Mouse (Mus musculus): ENCODE data around the gene Dnajc15. TPM values are rescaled to one million over a fixed set of nuclear protein-coding genes. Genes with fewer than 3 reads are reported as not detected.
"Not testable (repeated sequence)": the region's sequence is repeated elsewhere in the genome, so short reads cannot be mapped to it uniquely, and the experiment has no call there.

Dnajc15 gene
- polyA plus RNA-seq, 1 experiment from 2014 or later: 99.9 TPM

- H3K9me3 ChIP-seq: 0 out of 2 replicates have a peak, but pooled peaks cover 2% of the 10 kb centered on the region
- no peaks in the 10 kb centered on the region for H3K4me1 ChIP-seq
Observed at GRCm38 (mm10) chr14:77886376-77886775, 11.5 kb upstream of the Dnajc15 start.

DNA sequence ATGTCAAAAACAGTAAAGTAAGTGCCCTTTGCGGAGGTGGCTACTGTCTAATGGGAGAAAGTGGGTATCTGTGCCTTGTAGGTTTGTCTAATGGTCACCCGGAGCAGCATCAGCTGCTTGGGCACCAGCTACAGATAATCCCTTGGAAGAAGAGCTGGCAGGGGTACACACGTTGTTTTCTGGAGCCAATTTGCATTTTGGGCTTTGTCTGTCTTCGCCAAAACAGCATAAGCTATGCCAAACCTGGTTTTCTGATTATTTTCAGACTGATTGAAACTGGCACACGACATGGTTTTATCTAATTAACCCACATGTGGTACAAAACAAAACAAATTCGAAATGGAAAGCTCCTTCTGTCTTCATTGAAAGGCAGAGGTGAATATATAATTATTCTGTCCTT is 7.7 kb upstream of the Dnajc15 start:
- Histone ChIP-seq H3K9ac (no peak overlapping the region), H3K4me2 (replicated peaks) (no peak overlapping the region), H3K36me3 (no peaks in the 10 kb centered on the region), H3K4me3 (no peak overlapping the region), H3K9me3 (no peaks in the 10 kb centered on the region), H3K4me1 (no peaks in the 10 kb centered on the region), H3K27me3 (no peaks in the 10 kb centered on the region), H3K27ac (no peak overlapping the region)
- no peak for ATAC-seq (ENCODE audit: low FRiP score, low read depth)
- WGBS: 79% methylated on average over 6 of the region's 6 CpGs

More at GRCm38 (mm10) chr14:77886376-77886775, 11.5 kb upstream of the Dnajc15 start:
- Histone ChIP-seq H3K27ac (no peak overlapping the region), H3K27me3 (no peaks in the 10 kb centered on the region), H3K9ac (no peak overlapping the region), H3K4me2 (replicated peaks) (no peak overlapping the region), H3K4me3 (no peak overlapping the region), H3K36me3 (no peaks in the 10 kb centered on the region)
- ATAC-seq (ENCODE audit: low FRiP score, low read depth): no peak
- WGBS: 85% methylated on average over 3 of the region's 3 CpGs

DNA sequence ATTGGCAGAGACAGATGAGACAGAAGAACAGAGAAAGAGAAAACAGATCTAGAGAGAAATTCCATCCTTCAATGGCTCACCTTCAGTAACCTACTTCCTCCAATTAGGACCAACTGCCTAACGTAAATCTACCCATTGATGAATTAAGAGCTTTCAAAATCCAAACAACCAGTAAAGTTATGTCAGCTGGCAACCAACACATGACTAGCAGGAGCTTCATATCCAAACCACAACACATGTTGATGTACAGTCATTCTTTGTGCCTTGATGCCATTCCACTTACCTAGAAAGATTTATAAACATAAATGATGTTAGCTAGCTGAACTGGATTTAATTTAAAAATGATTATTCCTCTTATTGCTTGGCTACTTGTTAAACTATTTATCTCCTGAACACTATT is 7.1 kb upstream of the Dnajc15 start:
- WGBS: 64% methylated on average over 1 of the region's 1 CpGs
- Histone ChIP-seq H3K9ac (no peak overlapping the region), H3K36me3 (no peaks in the 10 kb centered on the region), H3K9me3 (no peaks in the 10 kb centered on the region), H3K4me2 (replicated peaks) (no peak overlapping the region), H3K4me1 (no peaks in the 10 kb centered on the region), H3K4me3 (no peak overlapping the region), H3K27me3 (no peaks in the 10 kb centered on the region), H3K27ac (no peak overlapping the region)
- ATAC-seq (ENCODE audit: low FRiP score, low read depth): no peak

DNA sequence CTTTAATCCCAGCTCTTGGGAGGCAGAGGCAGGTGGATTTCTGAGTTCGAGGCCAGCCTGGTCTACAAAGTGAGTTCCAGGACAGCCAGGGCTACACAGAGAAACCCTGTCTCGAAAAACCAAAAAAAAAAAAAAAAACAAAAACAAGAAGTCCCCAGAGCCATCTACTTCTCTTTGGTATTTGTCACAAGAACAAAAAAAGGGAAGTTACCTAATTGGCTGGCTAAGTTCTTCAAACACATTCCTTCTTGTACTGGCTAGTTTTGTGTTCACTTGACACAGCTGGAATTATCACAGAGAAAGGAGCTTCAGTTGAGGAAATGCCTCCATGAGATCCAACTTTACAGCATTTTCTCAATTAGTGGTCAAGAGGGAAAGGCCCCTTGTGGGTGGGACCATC is 3.0 kb upstream of the Dnajc15 start:
- H3K36me3 ChIP-seq; H3K27ac ChIP-seq; H3K9me3 ChIP-seq; H3K4me3 ChIP-seq; ATAC-seq (ENCODE audit: low FRiP score, low read depth); H3K27me3 ChIP-seq; H3K4me2 ChIP-seq (replicated peaks); H3K9ac ChIP-seq; H3K4me1 ChIP-seq: not testable (repeated sequence)
- 71% methylated on average over 2 of the region's 2 CpGs for WGBS

GRCm38 (mm10) chr14:77876199-77876598 is 1.3 kb upstream of the Dnajc15 start:
- ATAC-seq (ENCODE audit: low FRiP score, low read depth): no peak
- H3K9ac ChIP-seq: no peak overlapping the region
- H3K4me3 ChIP-seq: no peak overlapping the region
- H3K27me3 ChIP-seq: no peaks in the 10 kb centered on the region
- no peak overlapping the region for H3K27ac ChIP-seq
- H3K9me3 ChIP-seq: no peaks in the 10 kb centered on the region
- 77% methylated on average over 1 of the region's 1 CpGs for WGBS
- H3K36me3 ChIP-seq: no peaks in the 10 kb centered on the region; the same call in 1 of the 2 replicates
- peaks cover 3% of the 10 kb centered on the region; the same call in 1 of the 2 replicates for H3K4me1 ChIP-seq
- no peak overlapping the region for H3K4me2 ChIP-seq (replicated peaks)

- H3K4me3 ChIP-seq: no peak overlapping the region
- no peak for ATAC-seq (ENCODE audit: low FRiP score, low read depth)
- H3K27me3 ChIP-seq: no peaks in the 10 kb centered on the region
- no peaks in the 10 kb centered on the region for H3K9me3 ChIP-seq
- peaks cover 3% of the 10 kb centered on the region; the same call in 1 of the 2 replicates for H3K4me1 ChIP-seq
- H3K4me2 ChIP-seq (replicated peaks): no peak overlapping the region
- H3K36me3 ChIP-seq: no peaks in the 10 kb centered on the region; the same call in 1 of the 2 replicates
- H3K27ac ChIP-seq: no peak overlapping the region
- WGBS: 89% methylated on average over 6 of the region's 6 CpGs
- H3K9ac ChIP-seq: no peak overlapping the region
Observed at GRCm38 (mm10) chr14:77871380-77871975, 3.4 kb downstream of the Dnajc15 start.

DNA sequence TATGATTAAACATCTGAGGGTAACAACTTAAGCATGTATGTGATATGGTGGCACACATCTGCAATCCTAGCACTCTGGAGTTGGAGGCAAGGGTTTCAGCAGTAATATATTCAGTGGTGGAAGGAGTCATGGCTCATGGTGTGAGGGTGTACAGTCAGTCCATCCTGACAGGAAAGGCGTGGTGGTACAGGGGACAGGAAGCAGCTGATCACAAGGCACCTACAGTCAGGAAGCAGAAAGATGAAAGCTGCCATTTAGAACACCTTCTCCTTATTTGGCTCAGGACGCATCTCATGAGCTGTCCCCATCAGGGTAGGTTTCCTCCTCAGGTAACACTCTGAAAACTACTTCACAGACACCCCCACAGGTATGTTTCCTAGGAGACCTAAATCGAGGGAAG is 4.0 kb downstream of the Dnajc15 start:
- Histone ChIP-seq H3K36me3 (no peaks in the 10 kb centered on the region; the same call in 1 of the 2 replicates), H3K4me2 (replicated peaks) (no peak overlapping the region), H3K27me3 (no peaks in the 10 kb centered on the region), H3K9me3 (no peaks in the 10 kb centered on the region), H3K27ac (no peak overlapping the region), H3K9ac (no peak overlapping the region), H3K4me1 (peaks cover 3% of the 10 kb centered on the region; the same call in 1 of the 2 replicates), H3K4me3 (no peak overlapping the region)
- WGBS: 88% methylated on average over 3 of the region's 3 CpGs
- no peak for ATAC-seq (ENCODE audit: low FRiP score, low read depth)

GRCm38 (mm10) chr14:77867601-77868000 is 7.3 kb downstream of the Dnajc15 start:
- ATAC-seq (ENCODE audit: low FRiP score, low read depth): no peak
- H3K4me1 ChIP-seq: no peaks in the 10 kb centered on the region
- no peak overlapping the region for H3K4me2 ChIP-seq (replicated peaks)
- no peaks in the 10 kb centered on the region for H3K27me3 ChIP-seq
- no peak overlapping the region for H3K9ac ChIP-seq
- WGBS: 95% methylated on average over 5 of the region's 5 CpGs
- H3K36me3 ChIP-seq: no peaks in the 10 kb centered on the region; the same call in 1 of the 2 replicates
- H3K4me3 ChIP-seq: no peak overlapping the region
- H3K27ac ChIP-seq: no peak overlapping the region
- no peaks in the 10 kb centered on the region for H3K9me3 ChIP-seq

DNA sequence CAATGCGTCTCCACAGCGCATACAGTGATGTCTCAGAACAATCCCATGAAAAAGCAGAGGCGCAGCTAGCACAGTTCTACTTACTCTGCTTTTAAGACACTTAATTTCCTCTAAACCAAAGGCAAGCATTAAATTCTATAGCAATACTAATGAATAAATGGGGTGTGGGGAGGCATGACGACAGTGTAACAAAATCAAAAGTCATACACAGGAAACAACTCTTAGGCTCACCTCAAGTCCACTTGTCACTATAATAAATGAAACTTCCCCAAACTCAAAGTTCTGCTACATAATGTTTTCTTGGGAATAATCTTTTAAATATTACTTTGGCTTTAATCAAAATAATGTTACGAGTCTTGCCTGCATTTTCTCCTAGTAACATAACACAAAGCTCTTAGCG is 10.4 kb downstream of the Dnajc15 start:
- H3K4me1 ChIP-seq: no peaks in the 10 kb centered on the region
- H3K4me2 ChIP-seq (replicated peaks): no peak overlapping the region
- H3K9me3 ChIP-seq: no peaks in the 10 kb centered on the region
- no peak overlapping the region for H3K27ac ChIP-seq
- 80% methylated on average over 6 of the region's 6 CpGs for WGBS
- H3K9ac ChIP-seq: no peak overlapping the region
- no peaks in the 10 kb centered on the region for H3K27me3 ChIP-seq
- no peak overlapping the region for H3K4me3 ChIP-seq
- ATAC-seq (ENCODE audit: low FRiP score, low read depth): no peak
- H3K36me3 ChIP-seq: peaks cover 2% of the 10 kb centered on the region; the same call in 1 of the 2 replicates

DNA sequence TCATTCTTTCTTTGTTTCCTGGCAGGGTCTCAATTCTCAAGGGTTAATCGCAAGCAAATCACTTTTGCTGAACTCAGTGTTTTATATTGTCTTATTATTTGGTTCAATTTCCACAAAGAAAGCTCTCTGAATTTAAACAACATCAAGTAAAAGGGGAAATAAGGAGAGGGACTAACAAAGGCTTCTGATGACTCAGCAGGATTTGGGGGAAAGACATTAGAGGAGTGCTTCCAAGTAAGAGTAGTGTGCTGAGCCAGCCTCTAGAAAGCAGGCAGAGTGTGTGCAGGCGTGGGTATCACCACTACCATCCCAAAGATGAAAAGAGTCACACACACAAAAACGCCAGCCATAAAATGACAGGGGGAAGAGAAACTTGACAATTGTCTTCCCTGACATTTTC is 10.9 kb downstream of the Dnajc15 start:
- H3K9ac ChIP-seq: no peak overlapping the region
- peaks cover 2% of the 10 kb centered on the region; the same call in 1 of the 2 replicates for H3K36me3 ChIP-seq

DNA sequence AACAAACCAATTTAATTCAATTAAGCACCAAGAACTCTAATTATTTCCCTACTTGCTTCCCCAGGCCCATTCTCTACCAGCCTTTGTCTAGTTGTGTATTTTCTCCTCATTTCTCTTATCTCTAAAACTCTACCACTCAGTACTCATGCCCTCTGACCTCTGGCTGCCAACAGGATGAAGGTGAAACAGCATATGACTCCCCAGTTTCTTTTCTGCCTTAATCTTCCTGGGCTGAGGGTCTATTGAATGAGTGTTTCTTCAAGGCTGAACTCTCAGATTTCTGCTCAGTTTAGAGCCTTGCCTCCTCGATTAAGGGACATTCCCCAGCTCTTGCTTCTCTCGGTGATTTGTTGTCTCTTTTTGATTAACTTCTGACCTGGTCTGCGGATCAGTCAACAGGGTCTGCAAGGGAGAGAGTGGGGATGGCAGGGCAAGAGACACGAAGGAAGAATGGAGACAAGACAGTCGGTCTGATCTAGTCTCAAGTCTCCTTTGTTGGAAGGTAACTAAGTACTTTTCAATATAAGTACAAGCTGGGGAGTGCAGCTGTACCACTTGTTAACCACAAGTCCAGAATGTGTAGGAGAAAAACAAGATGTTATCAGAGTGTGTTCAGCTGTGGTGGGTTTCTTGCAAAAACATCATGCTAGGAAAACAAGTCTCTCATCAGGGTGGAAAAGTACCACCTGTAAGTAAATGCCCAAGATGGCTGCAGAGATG is 13.9 kb downstream of the Dnajc15 start:
- 0 out of 2 replicates have a peak, but pooled peaks cover 2% of the 10 kb centered on the region for H3K36me3 ChIP-seq
- H3K4me3 ChIP-seq: no peak overlapping the region
- 55% methylated on average over 5 of the region's 5 CpGs for WGBS
- H3K9ac ChIP-seq: no peak overlapping the region
- no peak overlapping the region for H3K27ac ChIP-seq
- no peak for ATAC-seq (ENCODE audit: low FRiP score, low read depth)
- no peaks in the 10 kb centered on the region for H3K4me1 ChIP-seq
- H3K4me2 ChIP-seq (replicated peaks): no peak overlapping the region
- no peaks in the 10 kb centered on the region for H3K9me3 ChIP-seq
- no peaks in the 10 kb centered on the region for H3K27me3 ChIP-seq

More for the DNA sequence above, 10.9 kb downstream of the Dnajc15 start:
- ATAC-seq (ENCODE audit: low FRiP score, low read depth): no peak
- Histone ChIP-seq H3K4me1 (no peaks in the 10 kb centered on the region), H3K27ac (no peak overlapping the region), H3K27me3 (no peaks in the 10 kb centered on the region), H3K9me3 (no peaks in the 10 kb centered on the region), H3K4me2 (replicated peaks) (no peak overlapping the region), H3K4me3 (no peak overlapping the region)
- WGBS: 82% methylated on average over 3 of the region's 3 CpGs

DNA sequence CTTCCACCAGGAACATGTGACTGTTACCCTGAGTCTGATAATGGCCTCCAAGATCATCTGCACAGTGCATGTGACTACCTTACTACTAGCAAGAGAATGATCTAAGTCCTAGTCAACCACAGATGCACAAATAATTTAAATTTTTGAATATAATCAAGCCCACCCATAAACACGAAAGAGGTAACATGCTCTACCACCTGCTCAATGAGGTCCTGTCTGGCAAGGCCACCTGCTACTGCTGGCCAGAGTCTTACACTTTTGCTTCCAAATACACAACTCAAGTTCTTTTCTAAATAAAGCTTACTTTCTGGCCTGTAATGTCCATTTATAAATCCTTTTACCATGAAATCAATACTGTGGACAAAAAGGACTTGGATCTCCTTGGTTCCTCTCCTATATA is 15.0 kb downstream of the Dnajc15 start:
- Histone ChIP-seq H3K27me3 (no peaks in the 10 kb centered on the region), H3K4me2 (replicated peaks) (no peak overlapping the region), H3K27ac (no peak overlapping the region), H3K9me3 (no peaks in the 10 kb centered on the region), H3K9ac (no peak overlapping the region), H3K4me1 (no peaks in the 10 kb centered on the region), H3K36me3 (0 out of 2 replicates have a peak, but pooled peaks cover 2% of the 10 kb centered on the region), H3K4me3 (no peak overlapping the region)
- WGBS: 73% methylated on average over 1 of the region's 1 CpGs
- ATAC-seq (ENCODE audit: low FRiP score, low read depth): no peak
